ENCODE assay signal across 9 mouse cellular contexts in the genomic region with DNA sequence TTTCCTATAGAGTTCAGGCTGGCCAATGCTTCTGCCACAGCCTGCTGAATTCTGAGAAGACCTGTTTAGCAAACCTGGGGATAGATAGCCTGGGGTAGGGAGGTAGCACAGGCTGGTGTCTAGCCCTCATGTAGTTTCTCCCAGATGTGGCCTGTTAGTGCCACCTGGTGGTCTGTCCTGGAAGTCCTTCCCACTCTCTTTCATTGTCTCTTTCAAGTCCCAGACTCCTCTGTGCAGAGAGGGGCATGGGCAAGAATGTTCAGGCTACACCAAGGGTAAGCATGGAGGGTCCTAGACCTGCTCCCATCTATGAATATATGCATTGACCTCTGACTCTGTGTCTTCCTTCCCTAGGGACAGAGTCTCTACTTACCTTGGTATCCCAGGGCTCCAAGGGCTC. TPM values are rescaled to one million over a fixed set of nuclear protein-coding genes. Genes with fewer than 3 reads are reported as not detected.
A peak's percentile ranks its signal among the peaks of the same experiment; 100 is the strongest.
DNase-seq lines count a peak whose midpoint lies in the region; ATAC-seq and TF ChIP-seq lines count a peak whose summit lies in the region.
"Had no signal": no experiment of that assay in that cellular context is flagged by ENCODE, and none has a peak within 500 bp of the region (broad histone marks: within the 10 kb centered on the region; RNA-seq: fewer than 3 reads in every experiment).

No protein-coding gene starts in this region.

- H3K4me1 ChIP-seq in liver, postnatal 0 days (ENCODE audit: insufficient read depth) = no peaks in the 10 kb centered on the region
- no peaks in the 10 kb centered on the region for H3K4me1 ChIP-seq in neural tube, embryonic 14.5 days (ENCODE audit: control insufficient read depth, insufficient read depth, low read length)

- peak; percentile 73 for ATAC-seq in erythroblast, adult 5-6 weeks (replicated peaks; ENCODE audit: low FRiP score, poor library complexity, severe bottlenecking)
- peak; percentile 51 for ATAC-seq in liver, postnatal 0 days
- ATAC-seq in neural tube, embryonic 14.5 days (ENCODE audit: low read depth) = peak; percentile 60; the same call in 1 of the 2 replicates

- peak; percentile 93 for TF ChIP-seq CTCF in liver, postnatal 0 days (IDR thresholded peaks at IDR 0.05; ENCODE audit: low read depth)

- H3K9me3 ChIP-seq in liver, postnatal 0 days (ENCODE audit: low read length) = no peaks in the 10 kb centered on the region
- H3K9me3 ChIP-seq in neural tube, embryonic 14.5 days (ENCODE audit: control insufficient read depth, low read length) = no peaks in the 10 kb centered on the region
- H3K9me3 ChIP-seq: embryonic facial prominence, embryonic 15.5 days had no signal

- H3K27me3 ChIP-seq in liver, postnatal 0 days (ENCODE audit: insufficient read depth, low read length) = no peaks in the 10 kb centered on the region
- H3K27me3 ChIP-seq in neural tube, embryonic 14.5 days (ENCODE audit: control insufficient read depth, insufficient read depth, low read length) = no peaks in the 10 kb centered on the region
- H3K27me3 ChIP-seq: embryonic facial prominence, embryonic 15.5 days had no signal

- no peaks in the 10 kb centered on the region for H3K36me3 ChIP-seq in liver, postnatal 0 days (replicated peaks; ENCODE audit: insufficient read depth, low read length)
- no peaks in the 10 kb centered on the region for H3K36me3 ChIP-seq in neural tube, embryonic 14.5 days (ENCODE audit: control insufficient read depth, insufficient read depth, low read length)

- no peak overlapping the region for H3K27ac ChIP-seq in liver, postnatal 0 days (ENCODE audit: low read depth)
- H3K27ac ChIP-seq in neural tube, embryonic 14.5 days (ENCODE audit: low read depth, low read length) = no peak overlapping the region
- H3K27ac ChIP-seq: embryonic facial prominence, embryonic 15.5 days had no signal

- intact Hi-C loops in heart, postnatal 14 days (cut with DNase I) = loop anchor here (2.0 to 5.0 kb wide), 5 partner anchors 37 to 209 kb away; partner anchors contain the start of gene Lat2

- H3K4me2 ChIP-seq in liver, postnatal 0 days (ENCODE audit: low read depth, low read length) = no peak overlapping the region
- H3K4me2 ChIP-seq in neural tube, embryonic 14.5 days (ENCODE audit: low read depth, low read length) = no peak overlapping the region
- H3K4me2 ChIP-seq: embryonic facial prominence, embryonic 15.5 days had no signal

- DNase-seq in CD4-positive, CD25-positive, alpha-beta regulatory T cell, adult 2 months (ENCODE audit: low read depth, low spot score) = peak; percentile 89
- DNase-seq in adrenal gland, postnatal 4 days (ENCODE audit: low spot score in 2 of 2) = peak; percentile 38 to 52
- DNase-seq in heart, postnatal 14 days = peak; percentile 77 to 81
- DNase-seq in kidney, postnatal 36 days = peak; percentile 74 to 89
- DNase-seq in liver, postnatal 0 days = peak; percentile 82
- peak; percentile 23 for DNase-seq in telencephalon, adult 2 months (ENCODE audit: low read depth, low spot score)

- no peak overlapping the region for H3K4me3 ChIP-seq in liver, postnatal 0 days (ENCODE audit: low read depth, low read length)
- no peak overlapping the region for H3K4me3 ChIP-seq in neural tube, embryonic 14.5 days (ENCODE audit: low read depth, low read length)
- H3K4me3 ChIP-seq: embryonic facial prominence, embryonic 15.5 days had no signal

- TF ChIP-seq EP300 in liver, postnatal 0 days (IDR thresholded peaks at IDR 0.05; ENCODE audit: low read depth) = no peak

- H3K9ac ChIP-seq in liver, postnatal 0 days (replicated peaks) = no peak overlapping the region
- no peak overlapping the region for H3K9ac ChIP-seq in neural tube, embryonic 14.5 days (replicated peaks; ENCODE audit: low read depth, low read length)
- H3K9ac ChIP-seq: embryonic facial prominence, embryonic 15.5 days had no signal

RNA-seq across cellular contexts. Expression of gene Limk1, which starts 15.8 kb away (rescaled TPM):
- total RNA-seq in adrenal gland, postnatal 4 days (2021) = 10 to 100 TPM; 31.1 to 32.3 TPM
- total RNA-seq in erythroblast, adult 5-6 weeks (2015; ENCODE audit: low replicate concordance) = 0.19 and 2.1 TPM in 2 replicates
- 2.1 and 3.6 TPM in 2 replicates for total RNA-seq in erythroblast, adult 5-6 weeks (2017; ENCODE audit: low replicate concordance)
- total RNA-seq in heart, postnatal 14 days (2021) = 1 to 10 TPM; 7.3 to 8.1 TPM
- 0.59 and 0.73 TPM in 2 replicates for polyA plus RNA-seq in liver, postnatal 0 days (2015; fragmentation: Nextera tagmentation; extraction: Ambion mirVana)
- polyA plus RNA-seq in neural tube, embryonic 14.5 days (2014; fragmentation: Nextera tagmentation; extraction: Ambion mirVana) = 23.2 and 28.0 TPM in 2 replicates

RNA-seq across cellular contexts. Expression of gene Eln, which starts 43.0 kb away (rescaled TPM):
- 100 to 1,000 TPM; 192 to 231 TPM for total RNA-seq in adrenal gland, postnatal 4 days (2021)
- total RNA-seq in erythroblast, adult 5-6 weeks (2015; ENCODE audit: low replicate concordance) = not detected in 2 replicates
- total RNA-seq in erythroblast, adult 5-6 weeks (2017; ENCODE audit: low replicate concordance) = not detected in 2 replicates
- 100 to 1,000 TPM; 409 to 606 TPM for total RNA-seq in heart, postnatal 14 days (2021)
- 14.8 TPM in 2 replicates for polyA plus RNA-seq in liver, postnatal 0 days (2015; fragmentation: Nextera tagmentation; extraction: Ambion mirVana)
- polyA plus RNA-seq in neural tube, embryonic 14.5 days (2014; fragmentation: Nextera tagmentation; extraction: Ambion mirVana) = 7.0 and 8.7 TPM in 2 replicates

Comparison
In these comparisons a context has a peak if more than half of its experiments do, and no peak if none do; other contexts are left out.
1. DNase-seq: peak in every context shown above with its lines; median percentile 89 in CD4-positive, CD25-positive, alpha-beta regulatory T cell, adult 2 months; 82 in liver, postnatal 0 days; 82 in kidney, postnatal 36 days; 79 in heart, postnatal 14 days; 45 in adrenal gland, postnatal 4 days; 23 in telencephalon, adult 2 months.
2. RNA of gene Eln, which starts 43.0 kb away (total RNA-seq): 409 to 606 TPM in heart, postnatal 14 days and 192 to 231 TPM in adrenal gland, postnatal 4 days; not detected in erythroblast, adult 5-6 weeks; every median in the first group is over 100 times any median in the second.
3. Peak in every context shown above with its lines, with median percentiles within 50 percentile points of each other: ATAC-seq.